Mouse (Mus musculus) hindbrain, postnatal 0 days (tissue): ENCODE results near the gene Slc39a11. TPM values are rescaled to one million over a fixed set of nuclear protein-coding genes. Genes with fewer than 3 reads are reported as not detected.
A peak's percentile ranks its signal among the peaks of the same experiment; 100 is the strongest.

ENCODE experiments used
- ATAC-seq: fragments of 200-750 bp; cut with Nextera tagmentation; 2 replicates; pipeline ENCODE4 v1.8.0; 2017; ENCODE audit warnings: mild to moderate bottlenecking, moderate TSS enrichment, moderate library complexity
- DNase-seq: peaks from one replicate; pipeline ENCODE4 v3.0.0-alpha.2; 2015; ENCODE audit warnings: low spot score
- H3K27ac ChIP-seq: fragments of 300-500 bp; sonication (generic); 2 replicates; pipeline ENCODE4 v1.5.1; 2014; ENCODE audit warnings: mild to moderate bottlenecking
- H3K27me3 ChIP-seq: fragments of 300-500 bp; sonication (generic); 2 replicates; pipeline ENCODE4 v1.6.1; 2014; ENCODE audit warnings: low read length, mixed read lengths; ENCODE audit not compliant: insufficient read depth
- H3K36me3 ChIP-seq: fragments of 300-500 bp; sonication (generic); 2 replicates; pipeline ENCODE4 v1.6.1; 2014; ENCODE audit warnings: low read length, mixed read lengths; ENCODE audit not compliant: insufficient read depth
- H3K4me1 ChIP-seq: fragments of 300-500 bp; sonication (generic); 2 replicates; pipeline ENCODE4 v1.6.1; 2014; ENCODE audit warnings: antibody characterized with exemption, low read length, mixed read lengths; ENCODE audit not compliant: insufficient read depth
- H3K4me2 ChIP-seq: fragments of 300-500 bp; sonication (generic); 2 replicates; pipeline ENCODE4 v1.6.1; 2014; ENCODE audit warnings: low read depth, mild to moderate bottlenecking, low read length, moderate library complexity, mixed read lengths
- H3K4me3 ChIP-seq: fragments of 300-500 bp; sonication (generic); 2 replicates; pipeline ENCODE4 v1.5.1; 2014; ENCODE audit warnings: low read length
- H3K9ac ChIP-seq: fragments of 300-500 bp; sonication (generic); replicated peaks from 2 replicates; pipeline ENCODE4 v1.6.1; 2014; ENCODE audit warnings: mild to moderate bottlenecking, low read length, moderate library complexity, mixed read lengths
- H3K9me3 ChIP-seq: fragments of 300-500 bp; sonication (generic); 2 replicates; pipeline ENCODE4 v1.6.1; 2016; ENCODE audit warnings: low read length, mixed read lengths
- CTCF ChIP-seq: IDR thresholded peaks from 2 replicates; pipeline ENCODE4 v1.5.1; 2016; ENCODE audit warnings: antibody characterized with exemption, control low read depth, low read depth
- WGBS: fragments of 180-500 bp; shearing (Covaris S2); extraction: QIAGEN DNeasy Blood & Tissue Kit; methylation state at CpG from one replicate; pipeline ENCODE4 v1.1.7; 2014; 5-methylcytosine and 5-hydroxymethylcytosine counted together
- polyA plus RNA-seq: library from polyadenylated mRNA; unstranded; fragments of >200 nt; fragmentation: Nextera tagmentation; extraction: Ambion mirVana; gene quantifications from 2 replicates; pipeline ENCODE4 v1.2.1, GENCODE M21; 2015
- total RNA-seq: library from RNA; depleted of rRNA; stranded (reverse); fragments of >200 nt; gene quantifications from 2 replicates; pipeline ENCODE4 v1.2.3, GENCODE M21; 2014

The Slc39a11 gene
- total and polyA plus RNA-seq, 2 experiments from 2014 or later = 35.6 to 63.3 TPM

GRCm38 (mm10) chr11:113417948-113418347 lies 231.9 kb downstream of the Slc39a11 start:
- H3K4me1 ChIP-seq = no peaks in the 10 kb centered on the region
- ATAC-seq = no peak
- H3K9ac ChIP-seq = no peak overlapping the region
- no peak for DNase-seq
- no peak overlapping the region for H3K4me3 ChIP-seq
- 92% methylated on average over 4 of the region's 4 CpGs for whole genome bisulfite sequencing
- H3K9me3 ChIP-seq = no peaks in the 10 kb centered on the region
- H3K27me3 ChIP-seq = no peaks in the 10 kb centered on the region
- peak; percentile 16; the same call in 1 of the 2 replicates for TF ChIP-seq CTCF
- H3K4me2 ChIP-seq = no peak overlapping the region
- no peaks in the 10 kb centered on the region for H3K36me3 ChIP-seq
- H3K27ac ChIP-seq = no peak overlapping the region

- DNase-seq (no peak), ATAC-seq (no peak)
- Histone ChIP-seq H3K9me3 (no peaks in the 10 kb centered on the region), H3K27ac (no peak overlapping the region), H3K27me3 (no peaks in the 10 kb centered on the region), H3K36me3 (no peaks in the 10 kb centered on the region), H3K4me2 (no peak overlapping the region), H3K4me3 (no peak overlapping the region), H3K4me1 (no peaks in the 10 kb centered on the region), H3K9ac (no peak overlapping the region)
- 97% methylated on average over 4 of the region's 4 CpGs for WGBS
- peak; percentile 57 for TF ChIP-seq CTCF
These were observed 237.3 kb downstream of the Slc39a11 start for GRCm38 (mm10) chr11:113412545-113412944.

GRCm38 (mm10) chr11:113411798-113412197 lies 238.1 kb downstream of the Slc39a11 start:
- Histone ChIP-seq H3K27me3 (no peaks in the 10 kb centered on the region), H3K4me2 (no peak overlapping the region), H3K9ac (no peak overlapping the region), H3K4me3 (no peak overlapping the region), H3K4me1 (no peaks in the 10 kb centered on the region), H3K27ac (no peak overlapping the region), H3K36me3 (no peaks in the 10 kb centered on the region), H3K9me3 (no peaks in the 10 kb centered on the region)
- no peak for ATAC-seq
- 66% methylated on average over 10 of the region's 10 CpGs for WGBS
- DNase-seq = no peak
- no peak for TF ChIP-seq CTCF

GRCm38 (mm10) chr11:113409121-113409520 lies 240.8 kb downstream of the Slc39a11 start:
- H3K4me3 ChIP-seq = no peak overlapping the region
- H3K27ac ChIP-seq = no peak overlapping the region
- DNase-seq (no peak), ATAC-seq (no peak)
- no peaks in the 10 kb centered on the region for H3K27me3 ChIP-seq
- WGBS = 93% methylated on average over 9 of the region's 9 CpGs
- no peaks in the 10 kb centered on the region for H3K9me3 ChIP-seq
- peak; percentile 48 for TF ChIP-seq CTCF
- no peak overlapping the region for H3K9ac ChIP-seq
- H3K4me1 ChIP-seq = no peaks in the 10 kb centered on the region
- no peaks in the 10 kb centered on the region for H3K36me3 ChIP-seq
- H3K4me2 ChIP-seq = no peak overlapping the region

GRCm38 (mm10) chr11:113407474-113407873 lies 242.4 kb downstream of the Slc39a11 start:
- 100% methylated on average over 4 of the region's 4 CpGs for WGBS
- H3K9ac ChIP-seq = no peak overlapping the region
- no peak for ATAC-seq
- H3K4me1 ChIP-seq = no peaks in the 10 kb centered on the region
- H3K36me3 ChIP-seq = no peaks in the 10 kb centered on the region
- H3K4me3 ChIP-seq = no peak overlapping the region
- H3K9me3 ChIP-seq = no peaks in the 10 kb centered on the region
- no peak overlapping the region for H3K27ac ChIP-seq
- H3K4me2 ChIP-seq = no peak overlapping the region
- no peak for DNase-seq
- TF ChIP-seq CTCF = no peak
- no peaks in the 10 kb centered on the region for H3K27me3 ChIP-seq

- TF ChIP-seq CTCF = peak; percentile 42
- 0 out of 2 replicates have a peak, but pooled peaks cover 2% of the 10 kb centered on the region for H3K9me3 ChIP-seq
- no peak overlapping the region for H3K27ac ChIP-seq
- WGBS = 97% methylated on average over 4 of the region's 4 CpGs
- H3K4me1 ChIP-seq = no peaks in the 10 kb centered on the region
- H3K4me3 ChIP-seq = no peak overlapping the region
- no peaks in the 10 kb centered on the region for H3K27me3 ChIP-seq
- DNase-seq (no peak), ATAC-seq (no peak)
- no peaks in the 10 kb centered on the region for H3K36me3 ChIP-seq
- H3K4me2 ChIP-seq = no peak overlapping the region
- no peak overlapping the region for H3K9ac ChIP-seq
These were observed 249.0 kb downstream of the Slc39a11 start for GRCm38 (mm10) chr11:113400868-113401267.

- Histone ChIP-seq H3K4me2 (no peak overlapping the region), H3K9ac (no peak overlapping the region), H3K27me3 (no peaks in the 10 kb centered on the region), H3K27ac (no peak overlapping the region), H3K9me3 (0 out of 2 replicates have a peak, but pooled peaks cover 2% of the 10 kb centered on the region), H3K4me1 (no peaks in the 10 kb centered on the region), H3K4me3 (no peak overlapping the region), H3K36me3 (no peaks in the 10 kb centered on the region)
- 85% methylated on average over 11 of the region's 11 CpGs for whole genome bisulfite sequencing
- ATAC-seq (no peak), DNase-seq (no peak)
- TF ChIP-seq CTCF = no peak
These were observed 250.3 kb downstream of the Slc39a11 start for GRCm38 (mm10) chr11:113399601-113400000.
